Mouse (Mus musculus) C2C12 (cell line): ENCODE data around the gene Mettl17. TPM values are rescaled to one million over a fixed set of nuclear protein-coding genes. Genes with fewer than 3 reads are reported as not detected.
A peak's percentile ranks its signal among the peaks of the same experiment; 100 is the strongest.

Experiments used
- H3K27me3 ChIP-seq: one replicate; pipeline ENCODE4 v1.6.1; 2011; ENCODE audit not compliant: control insufficient read depth, insufficient read depth, insufficient read length
- H3K36me3 ChIP-seq: one replicate; pipeline ENCODE4 v1.6.1; 2011; ENCODE audit not compliant: control insufficient read depth, insufficient read depth
- H3K4me3 ChIP-seq: one replicate; pipeline ENCODE4 v1.5.1; 2011; ENCODE audit warnings: mild to moderate bottlenecking, control low read depth; ENCODE audit not compliant: poor library complexity, insufficient read depth, severe bottlenecking
- H3K79me2 ChIP-seq: one replicate; pipeline ENCODE4 v1.6.1; 2011; ENCODE audit not compliant: control insufficient read depth, insufficient read depth
- H3K79me3 ChIP-seq: one replicate; pipeline ENCODE4 v1.6.1; 2011; ENCODE audit warnings: low read depth, control low read depth
- H3ac ChIP-seq: one replicate; pipeline ENCODE3; 2011; ENCODE audit warnings: low read depth; ENCODE audit not compliant: control insufficient read depth, insufficient read length
- CEBPB ChIP-seq: IDR thresholded peaks from one replicate; pipeline ENCODE4 v1.6.1; 2011; ENCODE audit warnings: low read depth, mild to moderate bottlenecking, control low read depth, moderate library complexity
- CTCF ChIP-seq: IDR thresholded peaks from one replicate; pipeline ENCODE4 v1.5.1; 2011; ENCODE audit not compliant: control insufficient read depth, insufficient read depth, insufficient read length
- FOSL1 ChIP-seq: IDR thresholded peaks from one replicate; pipeline ENCODE4 v1.8.0; 2011; ENCODE audit warnings: mild to moderate bottlenecking, low read length; ENCODE audit not compliant: poor library complexity, insufficient read depth, severe bottlenecking
- MAX ChIP-seq: IDR thresholded peaks from one replicate; pipeline ENCODE4 v1.6.1; 2011; ENCODE audit warnings: mild to moderate bottlenecking, control low read depth
- MYOD1 ChIP-seq: IDR thresholded peaks from one replicate; pipeline ENCODE4 v1.6.1; 2011; ENCODE audit warnings: low read depth; ENCODE audit not compliant: control insufficient read depth, insufficient read length
- MYOG ChIP-seq: IDR thresholded peaks from one replicate; pipeline ENCODE4 v1.6.1; 2011; ENCODE audit not compliant: control insufficient read depth, insufficient read length; ENCODE audit errors: extremely low read depth
- USF1 ChIP-seq: IDR thresholded peaks from one replicate; pipeline ENCODE4 v1.6.1; 2011; ENCODE audit warnings: low read depth, mild to moderate bottlenecking, control low read depth, moderate library complexity
- polyA plus RNA-seq: library from polyadenylated mRNA; unstranded; fragments of >200 nt; fragmentation: generic; extraction: Trizol; gene quantifications from one replicate; pipeline ENCODE4 v1.2.1, GENCODE M21; 2012; ENCODE audit warnings: missing spikeins

Mettl17 gene
- polyA plus RNA-seq, 1 experiment, result 20.1 TPM

GRCm38 (mm10) chr14:51893809-51894208, 9.2 kb downstream of the Mettl17 start:
- TF ChIP-seq FOSL1 (no peak), MAX (no peak), CEBPB (no peak), CTCF (no peak)
- no peaks in the 10 kb centered on the region for H3K79me3 ChIP-seq
- H3K79me2 ChIP-seq, result no peaks in the 10 kb centered on the region
- no peaks in the 10 kb centered on the region for H3K27me3 ChIP-seq
- no peak overlapping the region for H3ac ChIP-seq
- no peak overlapping the region for H3K4me3 ChIP-seq
- H3K36me3 ChIP-seq, result peaks cover 22% of the 10 kb centered on the region

- no peak for TF ChIP-seq MYOD1
- TF ChIP-seq USF1, result no peak
- no peak for TF ChIP-seq FOSL1
- no peak for TF ChIP-seq MYOG
- TF ChIP-seq CEBPB, result no peak
- no peak for TF ChIP-seq MAX
- no peak for TF ChIP-seq CTCF
- no peaks in the 10 kb centered on the region for H3K27me3 ChIP-seq
- H3K36me3 ChIP-seq, result peaks cover 12% of the 10 kb centered on the region
- H3K79me3 ChIP-seq, result no peaks in the 10 kb centered on the region
- H3K79me2 ChIP-seq, result no peaks in the 10 kb centered on the region
- no peak overlapping the region for H3K4me3 ChIP-seq
- H3ac ChIP-seq, result no peak overlapping the region
Measured at GRCm38 (mm10) chr14:51895071-51895470, 10.4 kb downstream of the Mettl17 start.

GRCm38 (mm10) chr14:51896019-51896418, 11.4 kb downstream of the Mettl17 start:
- Histone ChIP-seq H3K36me3 (peaks cover 6% of the 10 kb centered on the region), H3ac (no peak overlapping the region), H3K27me3 (no peaks in the 10 kb centered on the region), H3K79me2 (no peaks in the 10 kb centered on the region), H3K79me3 (no peaks in the 10 kb centered on the region), H3K4me3 (no peak overlapping the region)
- TF ChIP-seq USF1, result no peak
- no peak for TF ChIP-seq MAX
- TF ChIP-seq MYOD1, result no peak
- no peak for TF ChIP-seq CEBPB
- TF ChIP-seq MYOG, result no peak
- TF ChIP-seq FOSL1, result no peak
- no peak for TF ChIP-seq CTCF

GRCm38 (mm10) chr14:51896539-51897170, 12.0 kb downstream of the Mettl17 start:
- TF ChIP-seq MAX, result no peak
- TF ChIP-seq MYOG, result no peak
- no peak for TF ChIP-seq CTCF
- no peak for TF ChIP-seq FOSL1
- no peak for TF ChIP-seq CEBPB
- TF ChIP-seq MYOD1, result no peak
- TF ChIP-seq USF1, result no peak
- Histone ChIP-seq H3K79me2 (no peaks in the 10 kb centered on the region), H3K79me3 (no peaks in the 10 kb centered on the region)

GRCm38 (mm10) chr14:51899351-51899750, 14.7 kb downstream of the Mettl17 start:
- Histone ChIP-seq H3K79me3 (no peaks in the 10 kb centered on the region), H3ac (no peak overlapping the region), H3K4me3 (no peak overlapping the region), H3K27me3 (no peaks in the 10 kb centered on the region), H3K36me3 (no peaks in the 10 kb centered on the region), H3K79me2 (no peaks in the 10 kb centered on the region)
- no peak for TF ChIP-seq FOSL1
- no peak for TF ChIP-seq MYOD1
- no peak for TF ChIP-seq CTCF
- TF ChIP-seq MYOG, result no peak
- no peak for TF ChIP-seq USF1
- TF ChIP-seq MAX, result no peak

More at GRCm38 (mm10) chr14:51896539-51897170, 12.0 kb downstream of the Mettl17 start:
- no peaks in the 10 kb centered on the region for H3K36me3 ChIP-seq
- H3ac ChIP-seq, result no peak overlapping the region
- no peak overlapping the region for H3K4me3 ChIP-seq
- no peaks in the 10 kb centered on the region for H3K27me3 ChIP-seq

GRCm38 (mm10) chr14:51902806-51903710, 18.4 kb downstream of the Mettl17 start:
- Histone ChIP-seq H3K36me3 (no peaks in the 10 kb centered on the region), H3K79me2 (no peaks in the 10 kb centered on the region), H3K4me3 (no peak overlapping the region), H3K27me3 (no peaks in the 10 kb centered on the region), H3K79me3 (no peaks in the 10 kb centered on the region), H3ac (no peak overlapping the region)
- TF ChIP-seq CTCF (peak; percentile 13), USF1 (no peak), MYOG (no peak), FOSL1 (no peak), MYOD1 (no peak)
